Mouse (Mus musculus) frontal cortex, adult (tissue): ENCODE results near the gene Gm17027.
"Not testable (repeated sequence)": the region's sequence is repeated elsewhere in the genome, so short reads cannot be mapped to it uniquely, and the experiment has no call there.

Experiments used
- ATAC-seq: cut with Nextera tagmentation; 2 replicates; pipeline ENCODE4 v1.9.2; 2017; ENCODE audit warnings: mild to moderate bottlenecking, moderate library complexity, mixed read lengths; ENCODE audit not compliant: low TSS enrichment

The Gm17027 gene

GRCm38 (mm10) chr14:42162522-42162921 lies at the start of gene Gm17027:
Gene Gm17027, minus strand, starts transcription at chr14:42162622.
- ATAC-seq: not testable (repeated sequence)

- not testable (repeated sequence) for ATAC-seq
These were observed 28.3 kb upstream of the Gm17027 start, which contains the start of gene Gm3573 for GRCm38 (mm10) chr14:42190691-42191090. Gene Gm3573, minus strand, starts transcription at chr14:42190791.

GRCm38 (mm10) chr14:42183936-42184335 lies 21.5 kb upstream of the Gm17027 start:
- not testable (repeated sequence) for ATAC-seq

GRCm38 (mm10) chr14:42134571-42134970 lies 27.9 kb downstream of the Gm17027 start:
- not testable (repeated sequence) for ATAC-seq

- ATAC-seq: not testable (repeated sequence)
These were observed 28.6 kb downstream of the Gm17027 start for GRCm38 (mm10) chr14:42133806-42134205.

- not testable (repeated sequence) for ATAC-seq
These were observed 45.2 kb downstream of the Gm17027 start, which contains the start of gene Gm7951 for GRCm38 (mm10) chr14:42117269-42117668. Gene Gm7951, minus strand, starts transcription at chr14:42117369.
